Mouse (Mus musculus) cerebellum, adult 18-20 months (tissue): Measurements from ENCODE around the gene Syt1.

Source experiments
- DNase-seq, 2 experiments: peaks; one replicate each; pipeline ENCODE4 v3.0.0; 2021

Gene Syt1

DNA sequence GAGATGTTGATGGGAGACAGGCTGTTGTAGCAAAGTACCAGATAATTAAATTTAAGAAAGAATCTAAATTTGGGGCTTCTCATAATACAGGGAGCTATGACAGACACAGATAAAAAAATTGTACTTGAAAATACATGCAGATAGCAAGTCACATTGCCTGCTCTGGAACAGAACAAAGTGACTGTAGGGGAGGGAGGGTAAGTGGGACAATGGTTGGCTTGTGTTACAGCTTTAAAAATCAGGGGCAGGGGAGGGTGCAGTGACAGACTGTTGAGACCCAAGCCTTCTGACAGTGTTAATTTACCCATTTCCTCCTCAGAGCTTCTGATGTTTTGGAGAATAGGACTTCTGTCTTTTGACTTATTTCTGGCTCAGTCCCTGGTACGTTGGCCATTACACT lies 126.3 kb downstream of the Syt1 start:
- no peak for DNase-seq

DNA sequence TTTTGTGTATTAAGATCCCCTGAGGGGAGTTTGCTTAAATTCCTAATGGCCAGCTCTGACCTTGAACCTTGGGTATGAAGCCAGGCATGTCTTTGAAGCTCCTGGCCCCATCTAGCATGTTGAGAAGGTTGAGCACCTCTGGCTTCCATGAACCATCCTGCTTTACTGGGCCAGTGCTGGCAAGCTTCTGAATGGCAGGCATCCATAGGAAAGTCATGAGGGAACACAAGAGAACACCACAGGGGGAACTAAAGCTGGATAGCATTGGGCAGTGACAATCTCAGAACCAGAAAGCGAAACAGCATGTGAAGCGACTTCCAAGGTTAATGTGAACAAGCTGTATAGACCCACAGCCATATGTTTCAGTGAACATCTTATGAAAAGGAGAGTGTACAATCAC lies 130.4 kb downstream of the Syt1 start:
- peak; percentile 49 to 53 for DNase-seq

- DNase-seq, result no peak
Measured at GRCm38 (mm10) chr10:108875730-108876129, 135.1 kb downstream of the Syt1 start.

DNA sequence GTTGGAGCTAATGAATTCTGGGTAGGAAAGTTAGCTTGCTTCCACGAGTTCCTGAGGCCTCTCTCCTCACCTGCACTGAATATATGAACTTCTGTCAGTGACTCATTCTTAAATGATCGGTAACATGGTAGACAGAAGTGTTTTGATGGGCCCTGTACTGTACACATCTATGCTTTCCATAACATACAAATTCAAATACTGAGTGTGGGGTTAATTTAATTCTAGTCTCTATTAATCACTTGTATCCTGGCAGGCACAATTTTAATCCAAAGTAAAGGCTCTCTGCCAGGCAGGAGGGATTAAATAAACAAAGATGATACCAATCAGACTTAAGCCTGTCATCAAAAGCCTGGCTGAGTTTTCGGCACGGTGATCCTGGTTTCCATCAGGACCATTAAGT lies 136.1 kb downstream of the Syt1 start:
- no peak for DNase-seq

DNA sequence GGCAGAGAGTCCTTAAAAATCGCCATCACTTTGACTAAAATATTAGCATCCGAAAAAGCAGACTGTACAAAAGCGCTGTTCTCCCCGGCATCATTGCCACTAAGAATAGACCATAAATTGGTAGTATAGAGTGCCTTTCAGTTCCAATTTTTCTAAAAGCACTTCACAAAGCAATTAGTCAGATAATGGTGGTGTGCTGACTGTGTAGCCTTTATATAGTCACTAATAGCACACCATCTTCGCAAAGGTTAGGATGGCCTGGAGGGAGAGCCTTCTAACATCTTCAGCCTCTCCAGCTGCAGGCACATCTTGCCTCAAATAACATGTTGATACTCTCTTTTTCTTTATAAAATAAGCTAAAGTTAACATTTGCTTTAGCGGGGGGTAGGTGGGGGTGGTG lies 138.4 kb downstream of the Syt1 start:
- no peak for DNase-seq

- no peak for DNase-seq
Measured at GRCm38 (mm10) chr10:108870586-108870985, 140.2 kb downstream of the Syt1 start.

DNA sequence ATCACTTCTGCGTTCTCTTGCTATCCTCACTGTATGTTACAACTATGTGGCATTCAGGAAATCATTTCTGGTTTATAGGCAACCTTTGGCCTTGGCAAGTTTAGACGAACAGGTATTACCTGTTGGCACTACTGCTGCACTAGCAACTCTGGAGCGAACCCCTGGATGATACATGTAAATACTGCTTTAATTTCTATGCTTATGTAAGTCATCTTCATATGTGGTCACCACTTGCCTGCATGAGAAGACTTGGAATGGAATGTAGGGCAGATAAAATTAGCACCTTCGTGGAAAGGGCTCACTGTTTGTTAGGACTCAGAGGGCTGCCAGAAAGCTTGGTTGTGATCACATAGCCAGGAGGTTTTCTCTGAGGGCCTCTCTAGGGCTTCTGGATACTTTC lies 142.6 kb downstream of the Syt1 start:
- peak; percentile 58 to 71 for DNase-seq

- DNase-seq, result peak; percentile 90
Measured at GRCm38 (mm10) chr10:108867202-108867601, 143.6 kb downstream of the Syt1 start.

- DNase-seq, result peak; percentile 24 to 30
Measured at GRCm38 (mm10) chr10:108865586-108865985, 145.2 kb downstream of the Syt1 start.

DNA sequence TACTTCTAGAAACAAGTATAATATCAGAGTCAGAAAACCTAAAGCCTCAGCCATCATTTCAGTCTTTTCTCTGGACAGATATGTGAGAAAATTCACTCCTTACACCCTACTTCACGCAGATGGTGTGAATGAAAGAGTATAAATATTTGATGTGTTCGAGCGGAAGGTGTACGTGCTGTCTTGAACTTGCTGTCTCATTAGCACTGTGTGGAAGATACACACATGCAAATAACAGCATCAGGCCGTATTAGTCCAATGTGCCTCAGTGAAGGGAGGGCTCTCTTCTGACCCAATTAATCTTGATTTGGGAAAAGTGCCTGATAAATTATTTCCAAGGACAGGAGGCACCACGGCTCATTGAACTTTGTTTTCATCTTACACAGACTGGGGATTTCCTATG lies 154.8 kb downstream of the Syt1 start:
- no peak for DNase-seq

GRCm38 (mm10) chr10:108852757-108853156 lies 158.0 kb downstream of the Syt1 start:
- peak; percentile 39 to 61 for DNase-seq

DNA sequence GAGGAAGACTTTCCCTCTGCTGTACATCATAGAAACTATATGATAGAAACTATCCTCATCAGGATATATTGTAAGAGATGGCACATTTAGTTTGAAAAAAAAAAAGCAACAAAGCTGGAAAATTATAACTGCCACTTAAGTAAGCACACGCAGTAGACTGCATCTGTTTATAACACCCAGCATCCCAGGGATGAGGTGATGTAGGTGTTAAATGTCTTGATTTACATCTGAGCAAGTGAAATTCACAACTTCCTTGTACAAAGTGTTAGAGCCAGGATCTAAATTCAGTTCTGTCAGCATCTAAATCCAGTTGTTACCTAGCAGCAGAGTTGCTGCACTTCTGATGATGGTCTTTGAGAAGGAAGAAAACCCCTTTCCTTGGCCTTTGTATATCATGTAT lies 173.3 kb downstream of the Syt1 start:
- no peak for DNase-seq

DNA sequence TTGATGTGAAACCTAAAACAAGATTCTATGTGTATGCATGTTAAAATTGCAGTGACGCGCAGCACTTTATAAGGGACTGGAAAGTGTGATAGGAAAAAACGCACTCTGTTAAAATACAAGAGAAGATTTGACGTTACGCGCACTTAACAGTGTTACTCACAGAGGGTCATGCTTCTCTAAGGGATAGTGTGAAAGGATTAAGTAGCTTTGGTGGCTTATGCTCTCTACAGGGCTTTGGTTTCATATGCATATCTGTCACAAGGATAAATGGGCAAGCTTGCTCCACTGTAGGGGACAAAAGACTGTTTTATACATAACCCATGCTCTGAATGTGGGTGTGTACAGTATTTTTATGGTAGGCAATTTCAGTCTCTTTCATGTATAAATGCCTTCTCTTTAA lies 178.5 kb downstream of the Syt1 start:
- DNase-seq, result peak in 1 of 2 experiments; percentile 35

DNA sequence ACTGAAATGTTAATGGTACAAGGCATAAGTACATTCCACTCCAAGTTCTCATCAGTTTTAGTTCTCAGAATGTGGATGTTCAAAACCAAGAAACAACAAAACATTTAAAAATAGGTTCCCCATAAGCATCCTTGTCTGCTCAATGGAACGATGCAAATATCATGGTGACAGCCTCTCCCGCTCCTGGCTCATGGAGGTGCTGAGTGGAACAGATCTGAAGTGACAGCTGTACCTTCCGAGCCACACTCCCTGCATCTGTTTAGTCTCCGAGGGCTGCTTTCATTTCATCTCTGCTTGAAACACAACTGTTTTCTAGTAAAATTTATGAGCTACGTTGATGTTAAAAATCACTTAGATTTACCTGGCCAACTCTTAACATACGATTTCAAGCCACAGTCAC lies 179.0 kb downstream of the Syt1 start:
- peak; percentile 60 to 67 for DNase-seq

DNA sequence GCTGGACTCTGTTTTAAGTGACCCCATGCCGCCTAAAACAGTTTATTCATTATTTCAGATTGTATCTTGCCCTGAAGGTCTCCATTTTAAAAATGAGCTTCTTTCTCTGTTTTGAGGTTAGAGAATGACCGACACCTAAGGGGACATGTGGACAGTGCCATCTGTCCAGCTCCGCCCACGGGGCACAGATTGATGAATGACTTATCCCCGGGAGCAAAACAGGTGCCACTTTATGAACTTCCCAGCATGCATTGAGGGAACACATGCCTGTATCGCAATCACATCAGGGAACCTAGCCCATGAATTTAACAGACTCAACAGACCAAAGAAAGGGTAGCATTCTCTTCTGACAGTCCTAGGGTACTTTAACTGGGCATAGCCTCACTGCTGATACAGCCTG lies 188.5 kb downstream of the Syt1 start:
- peak; percentile 56 to 58 for DNase-seq

- no peak for DNase-seq
Measured at GRCm38 (mm10) chr10:108815339-108815738, 195.4 kb downstream of the Syt1 start.

GRCm38 (mm10) chr10:108804380-108804779 lies 206.4 kb downstream of the Syt1 start:
- no peak for DNase-seq

DNA sequence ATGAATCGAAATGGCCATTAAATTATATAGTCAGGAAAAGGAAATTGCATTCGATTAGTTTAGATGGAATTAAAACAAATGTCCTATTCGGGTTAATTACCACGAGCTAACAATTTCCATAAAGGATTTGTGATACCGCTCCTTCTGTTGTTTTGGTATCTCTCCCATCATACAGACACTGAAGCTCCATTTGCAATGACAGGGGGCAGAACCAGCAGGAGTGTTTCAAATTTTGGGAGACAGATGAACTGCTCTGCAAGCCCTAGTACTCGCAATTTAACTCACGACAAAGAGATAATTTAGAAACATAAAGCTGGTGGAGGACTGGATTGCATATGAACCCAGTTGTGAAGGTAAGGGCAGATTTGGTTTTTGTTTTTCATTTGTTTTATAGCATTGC lies 210.0 kb downstream of the Syt1 start:
- no peak for DNase-seq

- DNase-seq, result peak; percentile 53 to 56
Measured at GRCm38 (mm10) chr10:108798826-108799225, 212.0 kb downstream of the Syt1 start.

DNA sequence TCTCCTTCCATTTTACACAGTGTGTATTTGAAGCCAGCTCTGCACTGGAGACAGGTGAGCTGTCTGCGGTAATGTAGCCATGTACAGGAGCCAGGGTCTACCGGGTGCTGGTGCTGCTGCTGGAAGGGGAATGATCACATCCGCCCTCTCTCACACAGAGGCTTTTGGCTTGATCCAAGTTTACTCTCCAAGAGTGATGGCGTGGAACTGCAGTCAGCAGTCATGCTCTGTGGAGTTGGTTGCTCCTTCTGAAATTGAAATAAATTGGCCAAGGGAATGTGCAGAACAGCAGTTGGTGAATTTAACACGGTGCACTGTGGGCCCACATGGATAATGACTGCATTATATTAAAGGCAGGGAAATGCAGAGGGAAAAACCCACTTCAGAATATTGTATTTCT lies 228.0 kb downstream of the Syt1 start:
- DNase-seq, result no peak

- DNase-seq, result no peak
Measured at GRCm38 (mm10) chr10:108780614-108781013, 230.2 kb downstream of the Syt1 start.

GRCm38 (mm10) chr10:108776735-108777134 lies 234.0 kb downstream of the Syt1 start:
- no peak for DNase-seq

DNA sequence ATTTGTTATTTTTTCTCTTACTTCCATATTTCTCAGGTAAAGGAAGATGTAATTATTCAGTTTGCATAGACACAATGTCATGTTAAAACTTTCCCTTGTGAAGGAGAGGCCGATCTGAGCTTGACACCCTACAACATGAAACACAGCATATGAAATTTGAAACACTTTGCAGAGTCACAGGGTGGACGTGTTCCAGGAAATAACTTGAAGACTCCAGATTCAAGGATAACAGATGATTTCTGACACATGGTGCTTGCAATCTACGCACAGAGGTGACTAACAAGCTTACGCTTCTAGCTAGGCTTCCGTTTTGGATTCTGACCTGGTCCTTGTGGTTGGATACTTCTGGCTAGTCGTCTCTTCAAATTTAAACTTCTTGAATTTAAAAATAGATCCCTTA lies 239.7 kb downstream of the Syt1 start:
- DNase-seq, result no peak

- peak; percentile 68 to 70 for DNase-seq
Measured at GRCm38 (mm10) chr10:108765564-108765963, 245.2 kb downstream of the Syt1 start.

- no peak for DNase-seq
Measured at GRCm38 (mm10) chr10:108763722-108764121, 247.1 kb downstream of the Syt1 start.

DNA sequence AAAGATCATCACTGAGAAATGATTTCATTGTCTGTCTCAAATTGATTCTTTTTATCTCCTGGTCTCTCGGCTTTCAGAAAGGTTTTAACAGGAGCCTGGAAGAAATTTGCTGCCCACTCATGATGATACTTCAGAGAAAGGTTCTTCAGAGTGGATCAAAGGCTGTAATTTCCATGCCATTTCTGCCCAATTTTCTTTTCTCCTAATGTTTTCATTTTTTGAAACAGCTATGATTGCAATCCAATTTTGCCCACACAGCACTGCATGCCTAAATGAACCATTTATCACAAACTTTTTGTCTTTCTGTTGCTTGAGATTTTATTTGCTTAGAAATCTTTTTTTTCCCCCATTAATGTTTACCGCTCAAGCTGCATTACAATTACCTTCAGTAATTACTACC lies 257.5 kb downstream of the Syt1 start:
- no peak for DNase-seq
